Mouse (Mus musculus): Measurements from ENCODE around the gene Cdc16.
"Not testable (repeated sequence)": the region's sequence is repeated elsewhere in the genome, so short reads cannot be mapped to it uniquely, and the experiment has no call there.

The Cdc16 gene

DNA sequence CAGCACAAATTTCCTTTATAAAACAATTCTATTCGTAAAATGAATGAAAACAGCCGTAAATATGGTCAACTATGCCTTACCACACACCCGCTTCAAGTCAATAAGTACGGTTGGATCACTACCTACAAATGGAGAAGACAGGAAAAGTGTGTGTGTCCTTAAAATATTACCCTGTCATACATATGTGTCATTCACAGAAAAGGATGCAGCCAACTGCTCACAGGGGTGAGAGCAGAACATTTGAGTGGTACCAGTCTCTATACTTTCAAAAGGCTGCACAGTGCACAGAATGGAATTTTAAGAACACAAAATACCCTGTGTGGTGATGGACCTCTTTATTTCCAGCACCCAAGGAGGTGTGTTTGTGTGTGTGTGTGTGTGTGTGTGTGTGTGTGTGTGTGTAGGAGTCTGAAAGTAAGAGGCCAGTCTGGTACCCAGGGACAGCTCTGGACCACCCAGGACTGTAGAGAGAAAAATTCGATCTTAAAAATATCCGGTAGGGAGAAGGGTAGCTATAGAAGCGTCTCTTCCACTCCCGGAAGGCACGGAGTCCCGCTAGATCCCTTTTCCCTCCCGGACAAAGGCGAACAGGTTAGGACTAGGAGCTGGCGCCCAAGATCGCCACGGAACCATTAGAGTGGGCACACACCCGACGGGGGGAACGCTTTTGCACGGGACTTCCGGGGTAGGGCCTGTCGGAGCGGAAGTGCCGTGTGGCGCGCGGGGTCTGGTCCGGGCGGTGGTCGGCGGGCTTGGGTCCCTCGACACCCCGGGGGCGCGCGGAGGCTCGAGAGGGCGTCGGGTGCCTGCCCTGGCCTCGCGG, at the start of gene Cdc16:
Cdc16 (plus strand) TSS at position 695 of the 823 bp plus-strand sequence.
- peak; percentile 91 to 93 for DNase-seq

DNA sequence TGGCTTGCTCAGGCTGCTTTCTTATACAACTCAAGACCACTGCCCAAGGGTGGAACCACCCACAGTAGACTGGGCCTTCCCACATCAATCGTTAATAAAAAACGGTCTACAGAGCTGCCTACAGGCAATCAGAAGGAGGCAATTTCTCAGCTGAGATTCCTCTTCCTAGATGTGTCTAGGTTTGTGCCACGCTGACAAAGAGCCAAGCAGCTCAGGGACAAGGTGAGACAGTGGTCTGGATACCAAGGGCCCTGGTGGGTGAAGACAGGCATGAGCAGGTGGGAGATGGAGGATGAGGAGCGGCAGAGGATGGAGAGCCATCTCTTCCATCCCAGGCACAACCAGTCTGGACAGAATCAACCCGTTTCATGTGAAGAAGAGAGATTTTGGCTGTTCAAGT, 49.0 kb upstream of the Cdc16 start:
- no peak for DNase-seq

DNA sequence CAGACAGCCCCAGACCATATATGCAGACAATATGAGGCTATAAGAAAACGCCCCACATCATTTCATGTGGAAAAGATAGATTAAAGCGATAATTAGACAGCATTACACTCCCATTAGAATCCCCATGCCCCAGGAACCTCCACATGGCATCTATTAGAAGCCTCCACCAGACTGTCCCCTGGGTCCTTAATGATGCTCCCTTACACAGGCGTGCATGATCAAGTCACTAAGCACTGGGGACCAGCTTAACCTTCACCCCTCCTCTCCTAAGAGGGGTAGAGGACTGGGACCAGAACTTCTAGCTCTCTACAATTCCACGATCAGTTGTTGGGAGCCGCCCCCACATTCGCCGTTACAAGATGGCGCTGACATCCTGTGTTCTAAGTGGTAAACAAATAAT, 38.5 kb upstream of the Cdc16 start:
- no peak for DNase-seq

DNA sequence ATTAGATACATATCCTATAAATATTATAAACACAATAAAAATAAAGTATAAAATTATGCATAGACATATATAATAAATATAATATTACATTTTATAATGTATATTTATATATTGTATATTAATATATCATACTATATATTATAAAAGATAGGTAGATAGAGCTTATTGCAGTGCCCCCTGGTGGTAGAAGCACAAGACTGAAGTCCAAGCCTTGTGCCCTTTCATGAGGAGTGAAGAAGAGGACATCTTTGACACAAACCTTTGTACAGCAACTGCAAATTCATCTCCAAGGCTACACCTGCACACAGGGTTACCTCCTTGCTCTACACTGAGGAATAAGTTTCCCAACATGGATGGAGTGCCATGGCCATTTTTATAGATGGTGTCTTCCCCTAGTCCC, 31.8 kb upstream of the Cdc16 start:
- peak; percentile 50 to 69 for DNase-seq

DNA sequence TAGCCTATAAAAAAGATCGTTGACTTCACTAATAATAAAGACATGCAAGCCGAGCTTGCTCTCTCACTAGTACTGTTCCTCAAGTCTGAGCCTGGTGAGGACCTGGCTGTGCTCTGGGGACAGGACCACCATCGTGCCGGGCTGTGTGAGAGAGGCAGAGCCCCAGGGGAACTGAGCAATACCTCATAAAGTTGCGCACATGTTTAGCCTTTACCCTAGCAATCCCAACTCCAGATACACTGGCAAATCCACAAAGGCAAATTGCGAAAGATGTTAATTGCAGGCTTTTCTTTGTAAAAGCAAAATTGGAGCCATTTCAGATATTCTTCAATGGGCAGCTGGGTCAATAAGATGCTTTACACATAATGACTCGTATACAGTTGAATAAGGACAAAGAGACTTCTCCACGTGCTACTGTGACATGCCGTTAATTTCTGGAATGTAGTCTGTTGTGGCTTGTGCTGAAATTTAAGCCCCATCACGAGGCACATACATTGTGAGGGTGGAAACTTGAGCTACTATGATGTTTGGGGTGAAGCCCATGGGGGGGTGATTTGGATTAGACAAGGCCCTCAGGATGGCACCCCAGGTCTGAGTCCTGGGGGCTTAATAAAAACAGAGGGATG, 29.9 kb upstream of the Cdc16 start:
- DNase-seq = no peak

DNA sequence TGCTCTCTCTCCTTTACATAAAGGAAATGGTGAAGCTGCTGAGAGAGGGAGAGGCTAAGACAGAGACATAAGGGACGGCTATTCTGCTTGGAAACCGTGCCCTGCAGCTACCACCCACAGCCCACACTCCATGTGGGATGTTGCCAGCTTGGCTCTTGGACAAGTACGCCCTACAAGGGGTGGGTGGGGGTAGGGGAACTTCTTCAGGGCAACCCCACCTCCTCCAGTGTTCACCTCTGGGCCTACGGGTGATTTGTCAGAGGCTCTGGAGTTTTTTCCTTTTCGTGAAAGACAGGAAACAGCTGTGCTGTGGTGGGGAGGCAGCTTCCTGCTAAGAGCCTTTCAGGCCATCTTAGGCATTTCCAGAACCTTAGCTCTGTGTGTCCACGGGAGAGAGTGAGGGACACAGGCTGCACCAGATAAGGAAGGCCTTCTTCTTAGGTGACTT, 17.1 kb upstream of the Cdc16 start:
- no peak for DNase-seq

DNA sequence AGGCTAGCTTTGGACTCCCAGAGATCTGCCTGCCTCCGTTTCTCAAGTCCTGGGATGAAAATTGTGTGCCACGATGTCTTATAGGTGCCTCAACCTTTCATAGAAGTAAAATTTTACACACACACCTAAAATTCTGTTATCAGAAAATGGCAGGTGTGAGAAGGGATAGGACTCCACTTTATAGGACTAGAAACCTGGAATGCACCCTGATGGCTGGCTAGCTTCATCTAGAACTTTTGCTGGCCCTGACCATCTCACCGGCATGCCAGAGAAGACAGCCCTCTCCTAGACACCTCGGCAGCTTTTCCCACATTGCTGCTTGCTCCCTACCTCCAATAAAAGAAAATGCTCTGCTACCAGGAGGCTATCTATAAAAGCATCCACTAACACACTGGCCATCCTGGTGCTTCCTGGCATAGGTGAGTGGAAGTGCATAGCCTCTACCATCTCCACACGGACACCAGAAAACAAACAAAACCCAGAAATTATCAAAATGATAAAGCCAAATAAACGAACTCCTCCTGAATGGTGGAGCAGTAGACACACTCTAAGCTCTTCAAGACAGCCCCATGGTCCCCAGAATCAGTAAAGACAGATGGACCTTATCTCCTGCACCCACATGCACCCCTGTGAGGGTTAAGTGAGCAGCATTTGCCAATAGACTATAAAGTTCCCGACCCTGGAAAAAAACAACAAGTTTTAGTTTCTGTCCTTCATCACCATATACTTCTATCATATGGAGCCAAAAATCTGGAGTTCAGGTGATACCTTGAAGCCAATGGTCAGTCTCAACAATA, 16.5 kb upstream of the Cdc16 start:
- no peak for DNase-seq

DNA sequence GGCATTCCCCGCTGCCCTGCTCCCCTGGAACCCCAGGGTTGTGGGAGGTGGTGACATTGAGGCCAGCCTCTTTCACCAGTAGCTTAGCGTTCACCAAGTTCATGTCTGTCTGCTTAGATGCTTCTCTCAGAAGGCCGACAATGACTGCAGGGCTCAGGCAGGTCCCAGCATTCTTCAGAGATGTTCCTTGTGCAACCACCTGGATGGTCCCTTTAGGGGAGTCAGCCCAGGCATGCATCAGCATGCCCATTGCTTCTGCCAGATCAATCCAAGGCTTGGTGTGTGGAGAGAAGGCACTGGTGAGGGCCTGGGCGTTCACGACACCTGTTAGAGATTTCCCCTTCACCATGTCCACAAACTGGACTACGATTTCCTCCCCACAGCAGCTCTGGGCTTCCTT, 11.3 kb upstream of the Cdc16 start:
- not testable (repeated sequence) for DNase-seq

DNA sequence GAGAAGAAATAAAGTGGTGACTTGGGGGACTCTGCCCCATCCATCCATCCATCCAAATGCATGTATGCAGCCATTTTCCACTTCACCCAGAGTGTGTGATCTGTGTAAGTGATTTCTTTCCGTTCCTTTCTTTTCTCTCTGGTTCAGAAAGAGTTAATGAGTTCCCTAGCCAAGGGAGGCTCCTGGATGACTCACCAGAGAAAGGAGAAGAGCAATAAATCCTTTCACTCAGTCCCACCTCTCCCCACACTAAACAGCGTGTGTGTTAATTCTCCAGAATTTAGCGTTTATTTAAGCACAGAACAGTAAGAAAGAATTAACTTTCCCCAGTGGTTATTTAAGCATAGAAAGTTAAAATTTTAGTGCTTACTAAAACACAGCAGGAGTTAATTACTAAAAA, 9.8 kb upstream of the Cdc16 start:
- no peak for DNase-seq

DNA sequence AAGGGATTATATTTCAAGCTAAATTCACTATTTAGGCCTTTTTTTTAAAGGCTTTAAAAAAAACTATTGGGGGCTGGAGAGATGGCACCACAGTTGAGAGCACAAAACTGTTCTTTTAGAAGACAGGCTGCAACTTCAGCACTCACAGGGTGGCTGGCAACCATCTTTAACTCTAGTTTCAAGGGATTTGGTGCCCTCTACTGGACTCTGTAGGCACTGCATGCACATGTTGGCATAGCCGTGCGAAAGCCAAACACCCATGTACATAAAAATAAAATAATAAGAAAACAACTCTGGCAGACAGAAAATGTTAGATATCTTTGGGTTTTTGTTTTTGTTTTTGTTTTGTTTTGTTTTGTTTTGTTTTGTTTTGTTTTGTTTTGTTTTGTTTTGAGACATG, 3.8 kb upstream of the Cdc16 start:
- peak; percentile 72 to 81 for DNase-seq

DNA sequence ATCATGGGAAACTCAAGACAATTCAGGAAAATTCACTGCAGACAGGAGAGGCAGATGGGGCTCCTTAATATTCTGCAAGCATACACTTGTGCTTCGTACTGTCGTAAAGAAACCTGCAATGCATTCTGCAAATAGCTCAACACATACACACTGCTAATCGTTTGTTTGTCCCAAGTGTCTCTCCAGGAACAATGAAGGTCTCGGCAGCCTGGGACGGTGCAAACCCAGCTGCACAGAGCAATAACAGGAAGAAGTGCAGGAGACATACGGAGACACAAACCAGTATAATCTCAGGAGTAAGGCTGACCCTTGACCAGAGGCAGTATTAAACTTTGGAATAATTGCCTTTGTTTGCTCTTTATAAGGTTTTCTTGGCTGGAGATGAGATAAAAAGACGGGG, 996 bp upstream of the Cdc16 start:
- DNase-seq = no peak

DNA sequence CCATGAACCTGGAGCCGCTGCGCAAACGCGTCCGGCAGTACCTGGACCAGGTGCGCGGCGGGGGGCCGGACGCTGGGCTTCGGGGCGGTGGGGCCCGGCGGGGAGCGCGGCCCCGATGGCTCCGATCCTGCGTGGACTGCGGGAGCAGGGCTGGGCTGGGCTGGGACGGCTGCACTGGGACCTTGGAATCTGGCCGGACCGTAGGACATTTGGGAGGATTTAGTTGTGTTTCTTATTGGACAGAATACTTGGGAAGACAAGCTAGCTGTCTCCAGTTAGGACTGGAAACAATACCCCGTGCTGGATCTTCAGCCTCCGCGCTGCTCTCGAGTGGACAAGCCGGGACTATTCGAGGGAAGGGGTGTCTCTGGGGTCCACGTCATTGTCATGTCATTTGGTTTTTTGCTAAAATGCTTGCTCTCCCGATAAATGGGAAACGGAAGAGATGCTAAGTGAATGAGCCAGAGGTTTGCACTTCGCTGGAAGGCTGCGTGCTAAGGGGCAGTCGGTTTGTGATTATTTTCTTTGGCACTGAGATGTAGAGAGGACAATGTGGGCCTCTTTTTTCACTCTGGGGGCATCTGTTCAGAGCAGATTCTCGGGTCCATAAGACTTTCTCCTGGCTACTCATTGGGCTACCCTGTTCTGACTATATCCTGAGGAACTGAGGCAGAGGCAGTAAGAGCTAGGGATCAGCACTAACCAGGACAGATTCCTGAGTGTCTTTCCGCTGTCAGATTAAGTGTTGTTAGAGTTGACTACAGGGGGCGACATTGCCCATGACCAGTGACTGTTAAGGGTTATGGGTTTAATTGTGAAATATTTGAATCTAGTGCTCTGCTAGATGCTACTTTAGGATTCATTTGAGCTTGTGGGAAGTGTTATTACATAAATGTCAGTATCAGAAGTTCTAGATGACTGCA, 590 bp downstream of the Cdc16 start:
- DNase-seq = peak; percentile 13 to 20

DNA sequence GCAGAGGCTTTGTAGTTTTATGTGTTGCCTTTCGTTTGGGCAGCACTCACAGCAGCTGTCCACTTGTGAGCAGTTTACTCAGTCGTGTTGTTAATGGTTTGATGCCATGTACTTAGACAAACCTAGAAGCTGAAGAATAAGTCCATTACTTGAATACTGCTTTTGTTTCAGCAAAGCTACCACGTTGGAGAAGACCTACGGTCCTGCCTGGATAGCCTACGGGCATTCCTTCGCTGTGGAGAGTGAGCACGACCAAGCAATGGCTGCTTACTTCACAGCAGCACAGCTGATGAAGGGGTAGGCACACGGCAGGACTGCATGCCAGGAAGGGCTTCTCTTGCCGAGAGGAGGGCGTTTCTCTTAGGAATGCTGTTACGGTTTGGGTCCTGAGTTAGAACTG, 11.7 kb downstream of the Cdc16 start:
- DNase-seq = no peak

DNA sequence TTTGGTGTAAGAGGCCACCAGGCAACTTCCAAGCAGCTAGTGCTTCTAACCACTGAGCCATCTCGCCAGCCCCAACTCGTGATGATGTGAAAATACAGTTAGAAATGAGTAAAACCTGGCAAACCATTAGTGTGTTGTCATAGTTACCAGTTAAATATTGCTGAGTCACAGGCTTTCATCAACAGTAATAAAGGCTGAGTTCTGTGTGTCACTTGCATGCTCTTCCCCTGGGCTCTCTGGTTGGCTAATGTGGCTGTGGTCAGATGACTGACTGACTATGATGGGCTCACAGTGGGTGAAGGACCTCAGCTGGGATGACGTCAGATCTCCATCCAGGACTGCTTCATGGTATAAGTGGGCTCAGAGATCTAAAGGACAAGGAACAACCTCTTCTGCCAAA, 23.1 kb downstream of the Cdc16 start:
- DNase-seq = no peak

DNA sequence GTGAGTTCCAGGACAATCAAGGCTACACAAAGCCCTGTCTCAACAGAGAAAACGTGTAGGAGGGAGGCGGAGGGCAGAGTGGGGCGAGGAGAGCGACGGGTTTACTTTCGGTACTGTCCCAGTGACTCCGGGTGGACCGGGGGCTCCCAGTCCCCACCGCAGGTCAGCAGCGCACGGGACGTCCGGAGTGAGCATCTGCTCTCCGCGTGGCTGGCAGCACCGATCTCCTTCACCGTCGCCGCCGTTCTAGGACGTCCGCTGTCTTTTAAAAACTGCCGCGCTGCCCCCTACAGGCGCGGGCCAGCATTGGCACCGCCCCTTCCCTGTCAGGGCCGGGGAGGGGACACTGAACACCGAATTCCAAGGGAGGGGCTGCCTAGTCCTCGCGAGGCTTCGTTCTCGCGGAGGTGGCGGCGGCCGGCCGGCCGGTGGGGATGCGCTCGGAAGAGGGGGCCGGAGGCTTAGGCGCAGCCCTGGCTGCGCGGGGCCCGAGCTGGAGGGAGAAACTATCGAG, 27.8 kb downstream of the Cdc16 start, which contains the start of gene Upf3a:
Upf3a (plus strand) TSS at position 366 of the 514 bp plus-strand sequence.
- DNase-seq = peak; percentile 83 to 88

DNA sequence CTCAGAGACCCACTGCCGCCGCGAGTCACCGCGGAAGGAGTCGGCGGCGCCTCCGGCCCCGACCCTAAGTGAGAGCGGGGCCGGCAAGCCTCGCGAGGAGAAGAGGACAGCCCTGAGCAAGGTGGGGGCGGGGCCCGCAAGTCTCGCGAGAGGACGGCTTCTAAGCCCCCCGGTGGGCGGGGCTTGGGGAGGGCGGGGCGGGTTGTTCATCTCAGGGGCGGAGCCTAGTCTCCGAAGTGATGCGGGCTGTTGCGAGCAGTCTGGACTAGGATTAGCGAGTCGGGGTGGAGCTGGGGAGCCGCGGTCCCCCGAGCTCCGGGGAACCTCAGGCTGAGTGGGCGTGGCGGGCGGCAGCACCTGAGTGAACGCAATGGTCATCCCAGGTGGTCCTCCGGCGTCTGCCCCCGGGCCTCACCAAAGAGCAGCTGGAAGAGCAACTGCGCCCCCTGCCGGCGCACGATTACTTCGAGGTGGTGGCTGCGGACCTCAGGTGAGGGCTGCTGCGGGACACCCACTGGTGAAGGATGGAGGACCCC, 28.4 kb downstream of the Cdc16 start:
- peak; percentile 97 to 99 for DNase-seq

DNA sequence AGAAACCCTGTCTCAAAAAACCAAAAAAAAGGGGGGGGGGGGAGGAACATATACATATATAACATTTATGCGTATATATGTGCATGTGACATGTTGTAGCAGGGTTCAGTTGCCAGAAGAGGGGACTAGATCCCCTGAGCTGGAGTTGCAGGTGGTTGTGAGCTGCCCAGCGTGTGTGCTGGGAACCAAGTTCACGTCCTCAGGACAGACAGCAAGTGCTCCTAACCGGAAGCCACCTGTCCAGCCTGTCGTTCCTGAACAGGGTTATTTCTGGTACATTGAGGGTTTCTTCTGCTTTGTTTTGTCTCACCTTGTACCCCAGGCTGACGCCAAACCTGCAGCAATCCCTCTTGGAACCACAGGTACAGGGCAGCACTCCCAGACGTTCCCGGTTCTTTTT, 32.1 kb downstream of the Cdc16 start:
- DNase-seq = no peak

DNA sequence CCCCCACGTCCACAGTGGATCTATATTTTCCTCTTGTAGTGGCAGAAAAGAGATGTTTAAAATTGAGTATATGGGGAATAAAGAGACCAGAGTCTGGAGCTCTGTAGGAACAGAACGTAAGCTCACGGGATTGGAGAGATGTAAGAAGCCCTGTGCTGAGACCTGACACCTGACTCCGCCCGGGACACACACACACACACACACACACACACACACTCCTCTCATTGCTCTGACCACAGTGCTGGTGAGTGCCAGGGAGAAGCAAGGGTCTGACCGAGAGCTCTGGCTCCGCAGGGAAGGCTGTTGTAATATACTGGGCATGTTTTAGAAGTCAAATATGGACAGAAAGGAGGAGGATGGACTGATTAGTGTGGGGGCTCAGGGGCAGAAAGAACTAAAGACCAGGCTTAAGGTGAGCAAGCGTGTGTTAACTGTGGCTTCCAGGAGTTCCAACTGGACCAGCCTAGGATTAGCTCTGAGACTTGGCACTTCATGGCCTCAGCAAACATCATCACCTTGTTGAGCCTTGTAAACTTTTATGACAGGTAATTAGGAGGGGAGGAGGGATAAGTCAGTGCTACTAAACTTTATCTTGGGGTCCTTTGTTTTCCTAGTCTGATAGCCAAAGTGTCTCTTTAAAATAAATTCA, 35.7 kb downstream of the Cdc16 start:
- DNase-seq = no peak

DNA sequence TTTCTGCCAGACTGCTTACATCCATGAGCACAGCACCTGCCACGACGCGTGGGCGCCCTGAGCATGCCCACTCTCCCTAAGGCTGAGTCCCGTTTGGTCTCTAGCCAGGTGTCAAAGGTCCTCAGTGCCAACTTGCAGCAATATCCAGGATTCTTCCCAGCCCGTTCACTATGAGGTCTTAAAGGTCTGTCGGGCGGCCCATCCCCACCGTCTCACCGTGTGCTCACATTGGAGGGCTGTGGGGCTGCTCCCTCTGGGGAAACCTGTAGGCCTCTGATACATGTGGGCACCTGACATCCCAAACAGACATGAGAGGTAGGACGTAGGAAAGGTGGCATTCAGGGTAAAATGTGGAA, 36.2 kb downstream of the Cdc16 start:
- no peak for DNase-seq

DNA sequence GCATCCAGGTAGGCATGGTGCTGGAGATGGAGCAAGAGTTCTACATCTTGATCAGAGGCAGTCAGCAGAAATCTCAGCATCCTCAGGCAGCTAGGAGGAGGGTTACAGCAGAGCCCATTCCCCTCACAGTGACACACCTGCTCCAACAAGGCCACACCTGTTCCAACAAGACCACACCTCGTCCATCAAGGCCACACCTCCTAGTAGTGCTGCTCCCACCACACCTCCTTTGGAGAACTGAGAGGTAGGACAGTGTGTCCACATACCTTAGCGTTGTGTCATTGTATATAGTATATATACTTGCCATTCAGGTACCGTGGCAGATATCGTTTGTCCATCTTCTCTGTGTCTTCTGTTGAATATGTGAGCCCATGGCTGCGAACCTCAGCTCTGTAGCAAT, 40.2 kb downstream of the Cdc16 start:
- no peak for DNase-seq

DNA sequence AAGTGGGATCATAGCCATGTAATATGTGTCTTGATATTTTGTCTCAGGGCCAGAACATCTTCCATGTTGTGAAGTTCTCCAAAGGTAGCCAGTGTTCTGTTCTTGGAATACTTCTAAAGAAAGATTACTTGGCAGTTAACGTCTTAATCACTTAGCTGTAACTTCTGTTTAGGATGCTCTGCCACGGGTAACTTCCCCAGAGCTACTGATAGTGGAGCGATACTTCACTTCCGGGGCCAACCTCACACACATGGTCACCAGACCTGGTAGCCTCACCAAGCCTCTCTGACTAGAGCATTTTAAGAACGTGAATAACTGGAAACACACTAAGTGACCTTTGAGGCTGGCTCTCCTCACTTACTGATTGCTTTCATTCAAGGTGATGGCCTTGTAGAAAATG, 42.1 kb downstream of the Cdc16 start:
- no peak for DNase-seq

All from cerebellum, postnatal 36 days (tissue).